8 mouse cellular contexts compared by ENCODE assay signal in genomic region chr6:25020005-25020772, GRCm38 (mm10).
DNase-seq lines count a peak whose midpoint lies in the region; ATAC-seq and TF ChIP-seq lines count a peak whose summit lies in the region.

No protein-coding gene starts in this region.

- no peak for TF ChIP-seq EP300 in MEL (IDR thresholded peaks at IDR 0.05; ENCODE audit: low read depth in 1 of 2, low read length in 2 of 2)

- H3K4me1 ChIP-seq in MEL (ENCODE audit: control insufficient read depth in 1 of 2, insufficient read depth in 2 of 2, low read length in 2 of 2) = no peaks in the 10 kb centered on the region
- H3K4me1 ChIP-seq in midbrain, embryonic 16.5 days (ENCODE audit: control insufficient read depth, insufficient read depth, low read length) = no peaks in the 10 kb centered on the region

- H3K9ac ChIP-seq in MEL (ENCODE audit: control insufficient read depth, low read depth, low read length, poor library complexity, severe bottlenecking) = no peak overlapping the region
- H3K9ac ChIP-seq in midbrain, embryonic 16.5 days (ENCODE audit: low read depth, low read length) = no peak overlapping the region

- H3K4me3 ChIP-seq in MEL (ENCODE audit: control insufficient read depth in 1 of 2, insufficient read depth in 1 of 2, low read depth in 2 of 2, low read length in 2 of 2) = no peak overlapping the region
- H3K4me3 ChIP-seq in midbrain, embryonic 16.5 days (ENCODE audit: low read depth, low read length) = no peak overlapping the region

- DNase-seq in heart, postnatal 10 days = peak; percentile 4 to 21
- DNase-seq in heart, postnatal 25 days (ENCODE audit: low spot score) = no peak
- DNase-seq in MEL (ENCODE audit: low read depth, low spot score) = peak; percentile 24
- peak; percentile 7 for DNase-seq in embryo, embryonic 11.5 days (ENCODE audit: low read depth, low spot score)
- DNase-seq in kidney, adult 9 months = peak; percentile 49
- no peak for DNase-seq in urinary bladder, postnatal 10 days (ENCODE audit: low spot score)

- no peak overlapping the region for H3K4me2 ChIP-seq in midbrain, embryonic 16.5 days (ENCODE audit: low read length)

- no peaks in the 10 kb centered on the region for H3K27me3 ChIP-seq in MEL (ENCODE audit: control insufficient read depth in 1 of 2, insufficient read depth in 2 of 2, low read length in 2 of 2)
- no peaks in the 10 kb centered on the region; the same call in 1 of the 2 replicates for H3K27me3 ChIP-seq in midbrain, embryonic 16.5 days (ENCODE audit: control insufficient read depth, insufficient read depth, low read depth, low read length)

- TF ChIP-seq CTCF in MEL (IDR thresholded peaks at IDR 0.05 in 2 of 3, conservative IDR thresholded peaks at IDR 0.05 in 1 of 3; ENCODE audit: control insufficient read depth in 1 of 3, insufficient read depth in 1 of 3, low read depth in 2 of 3, low read length in 3 of 3, poor library complexity in 1 of 3, severe bottlenecking in 1 of 3) = peak in 2 of 3 experiments; percentile 11 to 47; a peak in 3 of 6 replicates

- WGBS in midbrain, embryonic 16.5 days = 12% methylated on average over 2 of the region's 2 CpGs

- H3K36me3 ChIP-seq in MEL (ENCODE audit: control insufficient read depth in 1 of 2, insufficient read depth in 2 of 2, low read length in 2 of 2) = no peaks in the 10 kb centered on the region
- no peaks in the 10 kb centered on the region for H3K36me3 ChIP-seq in midbrain, embryonic 16.5 days (ENCODE audit: control insufficient read depth, insufficient read depth, low read length)

- TF ChIP-seq RAD21 in MEL (IDR thresholded peaks at IDR 0.05; ENCODE audit: low read depth, low read length) = peak; percentile 57

- H3K79me2 ChIP-seq in MEL (ENCODE audit: control insufficient read depth, insufficient read depth, low read length, poor library complexity) = no peaks in the 10 kb centered on the region

- intact Hi-C loops in heart, postnatal 10 days (cut with DNase I) = loop anchor here (2.0 kb wide), 2 partner anchors 689 to 747 kb away; no protein-coding TSS in a partner anchor
- intact Hi-C loops in heart, postnatal 25 days (cut with DNase I) = loop anchor here (5.0 to 10.0 kb wide), 2 partner anchors 298 to 745 kb away; no protein-coding TSS in a partner anchor

- no peaks in the 10 kb centered on the region for H3K9me3 ChIP-seq in MEL (replicated peaks; ENCODE audit: insufficient read depth, low read length)
- no peaks in the 10 kb centered on the region for H3K9me3 ChIP-seq in midbrain, embryonic 16.5 days (replicated peaks; ENCODE audit: control insufficient read depth, low read length, poor library complexity, severe bottlenecking)

- ATAC-seq in midbrain, embryonic 16.5 days = peak; percentile 76; the same call in 1 of the 2 replicates
- ATAC-seq in erythroblast, adult 5-6 weeks (replicated peaks; ENCODE audit: low FRiP score, poor library complexity, severe bottlenecking) = no peak

- no peak overlapping the region for H3K27ac ChIP-seq in MEL (ENCODE audit: control insufficient read depth, low read depth, low read length)
- no peak overlapping the region for H3K27ac ChIP-seq in midbrain, embryonic 16.5 days (ENCODE audit: low read length)

- no peak for TF ChIP-seq POLR2A in MEL (IDR thresholded peaks at IDR 0.05; ENCODE audit: control insufficient read depth in 1 of 2, insufficient read depth in 1 of 2, low read depth in 1 of 2, low read length in 2 of 2, poor library complexity in 1 of 2)

TF ChIP-seq in MEL, 35 proteins besides CTCF, POLR2A, EP300 and RAD21:
- peak; percentile 54 for TF ChIP-seq SMC3 (IDR thresholded peaks at IDR 0.05; ENCODE audit: low read depth, low read length)
- TF ChIP-seq USF1 (IDR thresholded peaks at IDR 0.05; ENCODE audit: low read depth, low read length) = no peak

Comparison
In these comparisons a context has a peak if more than half of its experiments do, and no peak if none do; other contexts are left out.
1. DNase-seq: peak in heart, postnatal 10 days (2 of 2), MEL (single experiment), embryo, embryonic 11.5 days (single experiment) and kidney, adult 9 months (single experiment); none in heart, postnatal 25 days (single experiment) and urinary bladder, postnatal 10 days (single experiment).